Mouse (Mus musculus): Measurements from ENCODE around the gene BC030867.

BC030867 gene

GRCm38 (mm10) chr11:102290141-102290540, 41.5 kb downstream of the BC030867 start:
- no peak for ATAC-seq (ENCODE audit: low TSS enrichment)

- ATAC-seq (ENCODE audit: low TSS enrichment) = no peak
Observed at GRCm38 (mm10) chr11:102291051-102291535, 42.4 kb downstream of the BC030867 start.

GRCm38 (mm10) chr11:102293971-102294370, 45.3 kb downstream of the BC030867 start:
- ATAC-seq (ENCODE audit: low TSS enrichment) = no peak

- ATAC-seq (ENCODE audit: low TSS enrichment) = no peak
Observed at GRCm38 (mm10) chr11:102294416-102294815, 45.7 kb downstream of the BC030867 start.

GRCm38 (mm10) chr11:102294887-102295597, 46.4 kb downstream of the BC030867 start:
- ATAC-seq (ENCODE audit: low TSS enrichment) = peak; percentile 17; the same call in 1 of the 2 replicates

- ATAC-seq (ENCODE audit: low TSS enrichment) = no peak
Observed at GRCm38 (mm10) chr11:102295598-102296471, 47.2 kb downstream of the BC030867 start.

- peak; percentile 91 for ATAC-seq (ENCODE audit: low TSS enrichment)
Observed at GRCm38 (mm10) chr11:102296491-102297472, 48.1 kb downstream of the BC030867 start, which contains the start of gene Atxn7l3. Gene Atxn7l3, minus strand, starts transcription at chr11:102296631.

GRCm38 (mm10) chr11:102297577-102298556, 49.2 kb downstream of the BC030867 start:
- ATAC-seq (ENCODE audit: low TSS enrichment) = 0 out of 2 replicates have a peak, but pooled peaks have one; percentile 5

GRCm38 (mm10) chr11:102299839-102300238, 51.2 kb downstream of the BC030867 start:
- no peak for ATAC-seq (ENCODE audit: low TSS enrichment)

- ATAC-seq (ENCODE audit: low TSS enrichment) = no peak
Observed at GRCm38 (mm10) chr11:102304141-102304540, 55.5 kb downstream of the BC030867 start.

- ATAC-seq (ENCODE audit: low TSS enrichment) = no peak
Observed at GRCm38 (mm10) chr11:102305359-102305758, 56.7 kb downstream of the BC030867 start.

GRCm38 (mm10) chr11:102308104-102308503, 59.4 kb downstream of the BC030867 start:
- ATAC-seq (ENCODE audit: low TSS enrichment) = no peak

GRCm38 (mm10) chr11:102308979-102309378, 60.3 kb downstream of the BC030867 start:
- peak; percentile 94 for ATAC-seq (ENCODE audit: low TSS enrichment)

- no peak for ATAC-seq (ENCODE audit: low TSS enrichment)
Observed at GRCm38 (mm10) chr11:102309821-102310617, 61.3 kb downstream of the BC030867 start.

GRCm38 (mm10) chr11:102310768-102311695, 62.4 kb downstream of the BC030867 start:
- ATAC-seq (ENCODE audit: low TSS enrichment) = no peak

- ATAC-seq (ENCODE audit: low TSS enrichment) = no peak
Observed at GRCm38 (mm10) chr11:102311966-102312365, 63.3 kb downstream of the BC030867 start.

- no peak for ATAC-seq (ENCODE audit: low TSS enrichment)
Observed at GRCm38 (mm10) chr11:102312586-102312985, 63.9 kb downstream of the BC030867 start.

GRCm38 (mm10) chr11:102314321-102314720, 65.6 kb downstream of the BC030867 start:
- no peak for ATAC-seq (ENCODE audit: low TSS enrichment)

Measured in frontal cortex, adult (tissue).